Mouse (Mus musculus): ENCODE results near the gene Zdhhc19. TPM values are rescaled to one million over a fixed set of nuclear protein-coding genes. Genes with fewer than 3 reads are reported as not detected.

Gene Zdhhc19
- total and polyA plus RNA-seq, 3 experiments = 0.58 to 1.4 TPM; not detected in 1

DNA sequence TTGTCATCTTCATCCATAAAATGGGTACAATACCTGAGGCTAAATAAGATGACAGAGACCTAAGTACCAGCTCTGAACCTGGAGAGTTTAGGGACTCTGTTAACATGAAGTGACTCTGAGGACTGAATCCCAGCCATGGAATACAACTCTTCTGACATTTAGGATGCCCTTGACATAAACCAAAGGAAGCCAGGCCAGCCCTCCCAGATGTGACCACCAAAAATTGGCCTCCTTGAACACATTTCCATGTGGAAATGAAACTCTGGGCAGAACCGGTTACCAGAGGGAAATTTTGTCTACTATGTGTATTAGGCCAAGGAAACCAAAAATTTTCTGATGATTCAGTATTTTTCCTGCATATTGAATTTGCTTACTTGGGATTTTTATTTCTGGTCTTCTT lies 103.1 kb downstream of the Zdhhc19 start:
- Histone ChIP-seq H3K9me3 (replicated peaks; ENCODE audit: insufficient read depth, low read length) (no peaks in the 10 kb centered on the region), H3K27ac (ENCODE audit: control insufficient read depth, low read depth, low read length) (no peak overlapping the region), H3K9ac (ENCODE audit: control insufficient read depth, low read depth, low read length, poor library complexity, severe bottlenecking) (no peak overlapping the region), H3K27me3 (ENCODE audit: control insufficient read depth in 1 of 2, insufficient read depth in 2 of 2, low read length in 2 of 2) (no peaks in the 10 kb centered on the region; a peak in 2 of 4 replicates), H3K4me3 (ENCODE audit: control insufficient read depth in 1 of 2, insufficient read depth in 1 of 2, low read depth in 2 of 2, low read length in 2 of 2) (no peak overlapping the region), H3K4me1 (ENCODE audit: control insufficient read depth in 1 of 2, insufficient read depth in 2 of 2, low read length in 2 of 2) (peaks cover 0 to 11% of the 10 kb centered on the region in 2 experiments; a peak in 3 of 4 replicates), H3K36me3 (ENCODE audit: control insufficient read depth in 1 of 2, insufficient read depth in 2 of 2, low read length in 2 of 2) (no peaks in the 10 kb centered on the region), H3K79me2 (ENCODE audit: control insufficient read depth, insufficient read depth, low read length, poor library complexity) (no peaks in the 10 kb centered on the region)
- no peak for TF ChIP-seq SMC3 (IDR thresholded peaks at IDR 0.05; ENCODE audit: low read depth, low read length)
- no peak for TF ChIP-seq ZKSCAN1 (IDR thresholded peaks at IDR 0.05; ENCODE audit: low read depth, low read length)
- no peak for TF ChIP-seq TAL1 (IDR thresholded peaks at IDR 0.05; ENCODE audit: low read length)
- no peak for TF ChIP-seq EP300 (IDR thresholded peaks at IDR 0.05; ENCODE audit: low read depth in 1 of 2, low read length in 2 of 2)
- no peak for TF ChIP-seq CHD2 (IDR thresholded peaks at IDR 0.05; ENCODE audit: low read length)
- TF ChIP-seq RAD21 (IDR thresholded peaks at IDR 0.05; ENCODE audit: low read depth, low read length) = no peak
- TF ChIP-seq UBTF (IDR thresholded peaks at IDR 0.05; ENCODE audit: borderline replicate concordance, insufficient read depth, low read depth, low read length) = no peak
- TF ChIP-seq MEF2A (IDR thresholded peaks at IDR 0.05; ENCODE audit: extremely low read depth, insufficient replicate concordance, low read depth, low read length, poor library complexity, severe bottlenecking) = no peak
- TF ChIP-seq MXI1 (IDR thresholded peaks at IDR 0.05; ENCODE audit: low read depth, low read length) = no peak
- TF ChIP-seq ZNF384 (IDR thresholded peaks at IDR 0.05; ENCODE audit: low read depth, low read length) = no peak
- TF ChIP-seq E2F4 (IDR thresholded peaks at IDR 0.05; ENCODE audit: borderline replicate concordance, low read depth, low read length) = no peak
- no peak for TF ChIP-seq SIN3A (IDR thresholded peaks at IDR 0.05; ENCODE audit: low read length)
- no peak for TF ChIP-seq NELFE (IDR thresholded peaks at IDR 0.05; ENCODE audit: low read depth, low read length)
- no peak for TF ChIP-seq TCF12 (IDR thresholded peaks at IDR 0.05; ENCODE audit: low read depth, low read length)
- no peak for TF ChIP-seq MAX (IDR thresholded peaks at IDR 0.05; ENCODE audit: low read length)
- no peak for TF ChIP-seq CHD1 (IDR thresholded peaks at IDR 0.05; ENCODE audit: low read depth, low read length)
- no peak for TF ChIP-seq ETS1 (IDR thresholded peaks at IDR 0.05; ENCODE audit: low read depth, low read length)
- no peak for TF ChIP-seq BHLHE40 (IDR thresholded peaks at IDR 0.05; ENCODE audit: borderline replicate concordance, low read depth, low read length)
- no peak for TF ChIP-seq MAFK (IDR thresholded peaks at IDR 0.05; ENCODE audit: borderline replicate concordance, low read depth, low read length)
- no peak for DNase-seq (ENCODE audit: low read depth, low spot score)

DNA sequence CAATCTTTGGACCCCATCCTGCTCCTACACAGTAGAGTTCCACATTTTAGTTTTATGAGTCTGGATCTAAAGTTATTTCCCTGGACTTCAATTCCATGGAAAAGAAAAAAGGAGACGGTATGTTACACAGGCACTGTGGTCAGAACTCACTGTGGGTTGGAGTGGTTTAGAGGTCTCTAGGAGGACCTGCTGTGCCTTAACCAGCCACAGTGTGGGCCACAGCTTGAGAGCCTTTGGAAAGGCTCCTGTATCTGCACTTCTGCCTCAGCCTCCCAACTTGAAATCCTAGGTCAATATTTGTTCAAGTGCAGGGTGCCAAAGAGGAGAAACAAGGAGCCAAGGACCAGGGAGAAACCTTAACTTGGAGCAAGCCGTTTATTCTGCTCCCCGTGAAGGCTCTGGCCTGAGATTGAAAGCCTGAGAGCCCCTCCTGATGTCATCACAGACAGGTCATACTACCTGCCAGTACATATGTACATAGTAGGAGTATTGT lies 106.2 kb downstream of the Zdhhc19 start:
- TF ChIP-seq GATA1 (IDR thresholded peaks at IDR 0.05; ENCODE audit: low read depth, low read length) = no peak
- TF ChIP-seq CHD1 (IDR thresholded peaks at IDR 0.05; ENCODE audit: low read depth, low read length) = no peak
- TF ChIP-seq MEF2A (IDR thresholded peaks at IDR 0.05; ENCODE audit: extremely low read depth, insufficient replicate concordance, low read depth, low read length, poor library complexity, severe bottlenecking) = no peak
- TF ChIP-seq TAL1 (IDR thresholded peaks at IDR 0.05; ENCODE audit: low read length) = no peak
- Histone ChIP-seq H3K4me1 (ENCODE audit: control insufficient read depth in 1 of 2, insufficient read depth in 2 of 2, low read length in 2 of 2) (peaks cover 0 to 4% of the 10 kb centered on the region in 2 experiments; a peak in 2 of 4 replicates), H3K36me3 (ENCODE audit: control insufficient read depth in 1 of 2, insufficient read depth in 2 of 2, low read length in 2 of 2) (no peaks in the 10 kb centered on the region), H3K9me3 (replicated peaks; ENCODE audit: insufficient read depth, low read length) (no peaks in the 10 kb centered on the region), H3K79me2 (ENCODE audit: control insufficient read depth, insufficient read depth, low read length, poor library complexity) (no peaks in the 10 kb centered on the region), H3K9ac (ENCODE audit: control insufficient read depth, low read depth, low read length, poor library complexity, severe bottlenecking) (no peak overlapping the region), H3K27me3 (ENCODE audit: control insufficient read depth in 1 of 2, insufficient read depth in 2 of 2, low read length in 2 of 2) (no peaks in the 10 kb centered on the region; a peak in 2 of 4 replicates), H3K27ac (ENCODE audit: control insufficient read depth, low read depth, low read length) (no peak overlapping the region), H3K4me3 (ENCODE audit: control insufficient read depth in 1 of 2, insufficient read depth in 1 of 2, low read depth in 2 of 2, low read length in 2 of 2) (no peak overlapping the region)
- no peak for DNase-seq (ENCODE audit: low read depth, low spot score)

All from MEL (cell line).